Mouse (Mus musculus): ENCODE results near the gene Cog2. TPM values are rescaled to one million over a fixed set of nuclear protein-coding genes. Genes with fewer than 3 reads are reported as not detected.

Gene Cog2
- 19.1 and 22.1 TPM in 2 replicates for polyA plus RNA-seq (2015; fragmentation: Nextera tagmentation; extraction: Ambion mirVana)

- H3K36me3 ChIP-seq, result peaks cover 9% of the 10 kb centered on the region; the same call in 1 of the 2 replicates
- WGBS (ENCODE audit: insufficient replicate concordance), result 9% methylated on average over 50 of the region's 50 CpGs
- H3K9ac ChIP-seq, result peak within 1 kb of the TSS; percentile 79
- peak within 1 kb of the TSS; percentile 76 for H3K4me2 ChIP-seq
- 0 out of 2 replicates have a peak, but pooled peaks cover 6% of the 10 kb centered on the region for H3K27me3 ChIP-seq
- no peak within 1 kb of the TSS for H3K27ac ChIP-seq
- peak within 1 kb of the TSS; percentile 83 for H3K4me3 ChIP-seq (replicated peaks)
- no peaks in the 10 kb centered on the region for H3K9me3 ChIP-seq (replicated peaks)
- peak; percentile 84 for DNase-seq
- H3K4me1 ChIP-seq (replicated peaks), result peaks cover 25% of the 10 kb centered on the region
- ATAC-seq (ENCODE audit: low read depth), result peak; percentile 97
These were observed at the start of gene Cog2 for GRCm38 (mm10) chr8:124520249-124521080. Cog2 (plus strand) TSS chr8:124520767.

GRCm38 (mm10) chr8:124475690-124476089 lies 44.9 kb upstream of the Cog2 start:
- H3K4me1 ChIP-seq (replicated peaks), result no peaks in the 10 kb centered on the region
- no peaks in the 10 kb centered on the region for H3K36me3 ChIP-seq
- no peak for ATAC-seq (ENCODE audit: low read depth)
- no peak overlapping the region for H3K4me3 ChIP-seq (replicated peaks)
- H3K27ac ChIP-seq, result no peak overlapping the region
- 71% methylated on average over 5 of the region's 5 CpGs for WGBS (ENCODE audit: insufficient replicate concordance)
- H3K9me3 ChIP-seq (replicated peaks), result no peaks in the 10 kb centered on the region
- no peaks in the 10 kb centered on the region for H3K27me3 ChIP-seq
- H3K4me2 ChIP-seq, result no peak overlapping the region
- H3K9ac ChIP-seq, result no peak overlapping the region
- DNase-seq, result no peak

GRCm38 (mm10) chr8:124476701-124477100 lies 43.9 kb upstream of the Cog2 start:
- H3K36me3 ChIP-seq, result no peaks in the 10 kb centered on the region
- no peak overlapping the region for H3K9ac ChIP-seq
- no peak overlapping the region for H3K4me3 ChIP-seq (replicated peaks)
- DNase-seq, result no peak
- no peaks in the 10 kb centered on the region for H3K4me1 ChIP-seq (replicated peaks)
- no peak overlapping the region for H3K27ac ChIP-seq
- H3K27me3 ChIP-seq, result no peaks in the 10 kb centered on the region
- H3K4me2 ChIP-seq, result no peak overlapping the region
- H3K9me3 ChIP-seq (replicated peaks), result no peaks in the 10 kb centered on the region
- 67% methylated on average over 9 of the region's 9 CpGs for WGBS (ENCODE audit: insufficient replicate concordance)
- ATAC-seq (ENCODE audit: low read depth), result no peak

- Histone ChIP-seq H3K4me3 (replicated peaks) (no peak overlapping the region), H3K4me2 (no peak overlapping the region), H3K36me3 (no peaks in the 10 kb centered on the region), H3K27ac (no peak overlapping the region), H3K27me3 (no peaks in the 10 kb centered on the region), H3K9me3 (replicated peaks) (no peaks in the 10 kb centered on the region), H3K9ac (no peak overlapping the region), H3K4me1 (replicated peaks) (no peaks in the 10 kb centered on the region)
- ATAC-seq (ENCODE audit: low read depth) (no peak), DNase-seq (no peak)
- 62% methylated on average over 3 of the region's 3 CpGs for WGBS (ENCODE audit: insufficient replicate concordance)
These were observed 41.3 kb upstream of the Cog2 start for GRCm38 (mm10) chr8:124479251-124479650.

DNA sequence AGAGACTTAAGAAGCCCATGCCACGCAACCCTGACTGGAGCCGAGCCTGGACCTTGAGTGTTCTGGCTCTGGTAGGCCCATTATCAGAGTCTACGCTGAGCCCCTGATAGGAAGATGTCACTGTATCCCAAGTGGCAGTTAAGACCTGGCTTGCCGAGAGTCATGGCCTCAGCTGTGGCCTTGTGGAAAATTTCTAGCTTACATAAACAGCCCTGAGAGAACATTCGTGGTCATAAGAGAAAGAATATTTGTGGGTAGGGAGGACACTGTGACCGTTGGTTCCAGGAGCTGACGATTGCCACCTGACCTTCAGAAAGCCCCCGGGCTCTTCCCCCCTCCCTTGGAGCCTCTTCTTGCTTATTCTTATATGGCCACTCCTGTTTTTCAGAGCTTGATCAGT lies 40.2 kb upstream of the Cog2 start:
- Histone ChIP-seq H3K9ac (no peak overlapping the region), H3K4me3 (replicated peaks) (no peak overlapping the region), H3K4me2 (no peak overlapping the region), H3K36me3 (no peaks in the 10 kb centered on the region), H3K4me1 (replicated peaks) (no peaks in the 10 kb centered on the region), H3K9me3 (replicated peaks) (no peaks in the 10 kb centered on the region), H3K27ac (no peak overlapping the region), H3K27me3 (no peaks in the 10 kb centered on the region)
- 73% methylated on average over 8 of the region's 8 CpGs for WGBS (ENCODE audit: insufficient replicate concordance)
- DNase-seq (no peak), ATAC-seq (ENCODE audit: low read depth) (no peak)

DNA sequence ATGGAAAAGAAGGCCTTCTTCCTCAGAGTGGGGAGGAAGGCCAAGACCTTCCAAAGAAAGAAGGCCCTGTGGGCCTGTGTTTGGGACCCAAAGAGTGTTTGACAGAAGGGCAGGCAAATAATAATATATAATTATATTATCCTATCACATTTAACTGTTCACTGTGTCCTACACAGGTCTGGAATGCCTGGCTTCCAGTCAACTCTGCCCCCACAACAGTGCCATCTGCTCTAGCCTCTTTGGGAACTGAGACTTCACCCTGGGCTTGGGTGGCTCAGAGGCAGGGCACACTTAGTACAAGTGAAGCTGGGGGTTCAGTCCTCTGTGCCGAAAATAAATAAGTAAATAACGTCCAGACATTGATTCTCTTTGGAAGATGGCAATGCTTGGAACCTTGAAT lies 37.8 kb upstream of the Cog2 start:
- no peak overlapping the region for H3K9ac ChIP-seq
- no peaks in the 10 kb centered on the region for H3K27me3 ChIP-seq
- H3K4me2 ChIP-seq, result no peak overlapping the region
- H3K4me3 ChIP-seq (replicated peaks), result no peak overlapping the region
- H3K4me1 ChIP-seq (replicated peaks), result no peaks in the 10 kb centered on the region
- 60% methylated on average over 2 of the region's 2 CpGs for WGBS (ENCODE audit: insufficient replicate concordance)
- no peaks in the 10 kb centered on the region for H3K9me3 ChIP-seq (replicated peaks)
- ATAC-seq (ENCODE audit: low read depth), result no peak
- no peak for DNase-seq
- H3K36me3 ChIP-seq, result no peaks in the 10 kb centered on the region
- no peak overlapping the region for H3K27ac ChIP-seq

DNA sequence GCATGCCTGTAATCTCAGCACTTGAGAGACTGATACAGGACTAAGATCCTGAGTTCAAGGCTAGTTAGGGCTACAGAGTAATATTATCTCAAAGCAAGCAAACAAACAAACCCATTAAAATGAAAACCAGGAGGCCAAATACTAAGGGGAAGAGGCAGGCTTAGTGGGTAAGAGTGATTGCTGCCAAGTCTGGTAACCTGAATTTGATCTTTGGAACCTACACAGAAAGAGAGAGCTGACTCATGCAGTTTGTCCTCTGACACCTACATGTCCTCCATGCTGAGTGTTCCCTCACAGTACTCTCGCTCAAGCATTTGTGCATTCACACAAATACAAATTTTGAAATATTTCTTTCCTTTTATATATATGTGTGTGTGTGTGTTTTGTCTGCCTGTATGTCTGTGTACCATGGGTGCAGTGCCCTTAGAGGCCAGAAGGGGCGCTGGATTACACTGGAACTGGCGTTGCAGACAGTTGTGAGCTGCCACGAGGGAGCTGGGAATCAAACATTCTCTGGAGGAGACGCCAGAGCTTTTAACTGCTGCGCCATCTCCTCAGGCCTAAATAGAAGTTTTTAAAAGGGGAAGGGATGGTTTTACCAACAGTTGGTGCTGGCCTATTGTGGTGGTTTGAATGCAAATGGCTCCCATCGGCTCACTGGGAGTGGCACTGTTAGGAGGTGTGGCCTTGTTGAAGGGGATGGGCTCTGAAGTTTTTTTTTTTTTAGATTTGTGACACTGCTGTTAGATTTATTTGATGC lies 37.0 kb upstream of the Cog2 start:
- H3K27me3 ChIP-seq, result no peaks in the 10 kb centered on the region
- no peak overlapping the region for H3K9ac ChIP-seq
- WGBS (ENCODE audit: insufficient replicate concordance), result 58% methylated on average over 7 of the region's 7 CpGs
- H3K27ac ChIP-seq, result no peak overlapping the region
- H3K9me3 ChIP-seq (replicated peaks), result no peaks in the 10 kb centered on the region
- H3K4me1 ChIP-seq (replicated peaks), result no peaks in the 10 kb centered on the region
- ATAC-seq (ENCODE audit: low read depth) (no peak), DNase-seq (no peak)
- H3K36me3 ChIP-seq, result no peaks in the 10 kb centered on the region
- no peak overlapping the region for H3K4me2 ChIP-seq
- no peak overlapping the region for H3K4me3 ChIP-seq (replicated peaks)

GRCm38 (mm10) chr8:124489311-124489710 lies 31.3 kb upstream of the Cog2 start:
- H3K4me3 ChIP-seq (replicated peaks), result no peak overlapping the region
- DNase-seq, result no peak
- ATAC-seq (ENCODE audit: low read depth), result no peak
- H3K9me3 ChIP-seq (replicated peaks), result no peaks in the 10 kb centered on the region
- WGBS (ENCODE audit: insufficient replicate concordance), result 72% methylated on average over 6 of the region's 6 CpGs
- H3K27ac ChIP-seq, result no peak overlapping the region
- no peaks in the 10 kb centered on the region for H3K4me1 ChIP-seq (replicated peaks)
- no peak overlapping the region for H3K4me2 ChIP-seq
- no peaks in the 10 kb centered on the region for H3K36me3 ChIP-seq
- H3K27me3 ChIP-seq, result no peaks in the 10 kb centered on the region
- no peak overlapping the region for H3K9ac ChIP-seq

- no peak for DNase-seq
- Histone ChIP-seq H3K9ac (no peak overlapping the region), H3K4me2 (no peak overlapping the region), H3K4me1 (replicated peaks) (no peaks in the 10 kb centered on the region), H3K27ac (no peak overlapping the region), H3K4me3 (replicated peaks) (no peak overlapping the region), H3K36me3 (no peaks in the 10 kb centered on the region), H3K9me3 (replicated peaks) (no peaks in the 10 kb centered on the region), H3K27me3 (no peaks in the 10 kb centered on the region)
- no peak for ATAC-seq (ENCODE audit: low read depth)
- WGBS (ENCODE audit: insufficient replicate concordance), result 77% methylated on average over 6 of the region's 6 CpGs
These were observed 30.8 kb upstream of the Cog2 start for GRCm38 (mm10) chr8:124489786-124490185.

DNA sequence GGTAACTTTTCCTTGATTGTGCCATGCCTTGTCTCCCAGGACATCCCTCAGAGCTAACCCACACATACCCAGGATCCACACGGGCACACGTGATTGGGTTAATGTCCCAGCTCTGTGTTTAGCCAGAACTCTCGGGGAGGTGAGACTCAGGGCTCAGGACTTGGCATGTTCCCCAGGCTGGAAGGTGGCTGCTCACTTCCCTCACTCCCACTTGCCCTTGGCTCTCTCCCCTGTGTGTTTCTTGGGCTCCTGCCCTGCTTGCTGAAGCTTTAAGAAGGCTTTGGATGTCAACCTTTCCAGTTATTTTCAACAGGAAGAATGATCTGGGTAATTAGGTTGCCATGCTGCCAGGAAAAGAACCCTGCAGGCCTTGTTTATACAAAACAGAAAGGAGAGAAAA lies 26.2 kb upstream of the Cog2 start:
- 70% methylated on average over 3 of the region's 3 CpGs for WGBS (ENCODE audit: insufficient replicate concordance)
- Histone ChIP-seq H3K9ac (no peak overlapping the region), H3K4me3 (replicated peaks) (no peak overlapping the region), H3K27ac (no peak overlapping the region), H3K36me3 (no peaks in the 10 kb centered on the region), H3K4me1 (replicated peaks) (no peaks in the 10 kb centered on the region), H3K27me3 (no peaks in the 10 kb centered on the region), H3K4me2 (no peak overlapping the region), H3K9me3 (replicated peaks) (no peaks in the 10 kb centered on the region)
- no peak for ATAC-seq (ENCODE audit: low read depth)
- DNase-seq, result no peak

GRCm38 (mm10) chr8:124494955-124495354 lies 25.6 kb upstream of the Cog2 start:
- Histone ChIP-seq H3K27me3 (no peaks in the 10 kb centered on the region), H3K4me3 (replicated peaks) (no peak overlapping the region), H3K27ac (no peak overlapping the region), H3K9ac (no peak overlapping the region), H3K4me2 (no peak overlapping the region), H3K4me1 (replicated peaks) (no peaks in the 10 kb centered on the region), H3K36me3 (no peaks in the 10 kb centered on the region), H3K9me3 (replicated peaks) (no peaks in the 10 kb centered on the region)
- DNase-seq (no peak), ATAC-seq (ENCODE audit: low read depth) (no peak)
- 77% methylated on average over 15 of the region's 15 CpGs for WGBS (ENCODE audit: insufficient replicate concordance)
